Mouse (Mus musculus): Measurements from ENCODE around the gene Sept9. TPM values are rescaled to one million over a fixed set of nuclear protein-coding genes. Genes with fewer than 3 reads are reported as not detected.

Gene Sept9
- total and polyA plus RNA-seq, 2 experiments from 2014 or later, result 112 TPM

DNA sequence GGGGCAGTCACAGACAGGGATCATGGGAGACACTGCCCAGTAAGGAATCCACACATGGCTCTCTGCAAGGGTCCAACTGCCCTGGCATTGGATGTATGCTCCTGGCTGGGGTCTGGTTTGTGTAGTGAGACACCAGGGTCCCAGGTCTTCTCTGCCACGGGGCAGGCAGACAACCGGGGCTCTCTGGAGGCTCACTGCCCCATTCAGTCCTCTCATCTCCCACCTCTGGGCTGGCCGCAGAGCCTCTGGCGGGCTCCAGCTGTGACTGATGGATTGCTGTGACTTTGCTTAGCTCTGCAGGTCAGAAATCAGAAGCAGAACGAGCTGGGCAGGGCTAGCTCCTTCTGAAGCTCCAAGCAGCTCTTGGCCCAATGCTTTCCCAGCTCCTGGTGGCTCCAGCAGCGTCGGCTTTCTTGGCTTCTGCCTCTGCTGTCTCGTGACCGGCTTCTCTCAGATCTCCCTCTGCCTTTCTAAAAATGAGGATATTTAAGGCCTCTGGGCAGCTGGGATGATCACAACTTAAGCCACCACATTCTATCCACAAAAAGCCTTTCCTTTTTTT lies 36.5 kb downstream of the Sept9 start:
- DNase-seq, result no peak
- Histone ChIP-seq H3K36me3 (ENCODE audit: insufficient read depth) (no peaks in the 10 kb centered on the region), H3K9me3 (ENCODE audit: low read length) (no peaks in the 10 kb centered on the region), H3K4me2 (ENCODE audit: low read depth) (no peak overlapping the region), H3K4me1 (ENCODE audit: insufficient read depth) (0 out of 2 replicates have a peak, but pooled peaks cover 6% of the 10 kb centered on the region), H3K27me3 (ENCODE audit: insufficient read depth, low read length) (no peaks in the 10 kb centered on the region), H3K4me3 (ENCODE audit: low read depth, low read length) (no peak overlapping the region), H3K9ac (0 out of 2 replicates have a peak overlapping the region, but pooled peaks have one; percentile 7), H3K27ac (ENCODE audit: low read depth, low read length) (no peak overlapping the region)
- TF ChIP-seq CTCF (IDR thresholded peaks at IDR 0.05; ENCODE audit: low read depth), result no peak
- 52% methylated on average over 9 of the region's 9 CpGs for WGBS
- ATAC-seq, result no peak

DNA sequence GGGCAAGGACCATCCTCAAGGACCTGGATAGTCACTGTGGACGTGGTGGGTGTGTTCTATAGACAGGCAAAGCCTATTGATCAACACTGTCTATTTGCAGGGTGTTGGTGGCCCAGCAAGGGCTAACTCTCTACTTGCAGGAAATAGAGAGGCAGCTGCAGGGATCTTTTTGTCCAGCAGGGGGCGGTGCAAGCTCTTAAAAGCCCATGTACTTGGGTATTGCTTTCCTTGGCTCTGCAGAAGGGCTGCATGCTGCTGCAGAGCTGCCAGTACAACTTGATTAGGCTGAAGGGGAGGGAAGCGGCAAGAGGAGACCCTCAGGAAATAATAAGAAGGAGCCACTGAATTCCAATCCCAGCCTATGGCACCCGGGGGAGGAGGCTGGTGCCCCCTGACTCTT lies 38.7 kb downstream of the Sept9 start:
- Histone ChIP-seq H3K4me3 (ENCODE audit: low read depth, low read length) (no peak overlapping the region), H3K4me1 (ENCODE audit: insufficient read depth) (0 out of 2 replicates have a peak, but pooled peaks cover 6% of the 10 kb centered on the region), H3K27me3 (ENCODE audit: insufficient read depth, low read length) (no peaks in the 10 kb centered on the region), H3K4me2 (ENCODE audit: low read depth) (no peak overlapping the region), H3K36me3 (ENCODE audit: insufficient read depth) (no peaks in the 10 kb centered on the region), H3K9me3 (ENCODE audit: low read length) (no peaks in the 10 kb centered on the region), H3K27ac (ENCODE audit: low read depth, low read length) (no peak overlapping the region), H3K9ac (no peak overlapping the region)
- WGBS, result 0% methylated on average over 4 of the region's 4 CpGs
- peak; percentile 86 for ATAC-seq
- peak; percentile 97 for TF ChIP-seq CTCF (IDR thresholded peaks at IDR 0.05; ENCODE audit: low read depth)
- DNase-seq, result peak; percentile 94

DNA sequence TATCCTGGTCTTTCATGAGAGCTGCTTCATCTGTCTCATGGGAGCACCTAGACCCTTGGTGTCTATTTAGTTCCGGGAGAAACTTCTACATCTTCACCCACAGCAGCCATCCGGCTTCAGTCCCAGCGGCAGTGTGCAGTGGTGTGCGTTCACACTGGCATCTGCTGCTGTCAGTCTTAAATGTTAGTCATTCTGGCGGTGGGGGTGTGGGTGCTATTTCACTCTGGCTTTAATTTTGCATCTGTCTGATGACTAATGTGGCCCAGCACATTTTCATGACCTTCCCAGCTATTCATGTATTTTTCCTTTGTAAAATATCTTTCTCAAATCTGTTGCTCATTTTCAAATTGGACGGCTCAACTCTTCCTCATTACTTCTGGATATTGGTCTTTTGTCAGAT lies 40.2 kb downstream of the Sept9 start:
- Histone ChIP-seq H3K36me3 (ENCODE audit: insufficient read depth) (no peaks in the 10 kb centered on the region), H3K9me3 (ENCODE audit: low read length) (no peaks in the 10 kb centered on the region), H3K4me3 (ENCODE audit: low read depth, low read length) (no peak overlapping the region), H3K9ac (no peak overlapping the region), H3K4me2 (ENCODE audit: low read depth) (no peak overlapping the region), H3K27me3 (ENCODE audit: insufficient read depth, low read length) (no peaks in the 10 kb centered on the region), H3K27ac (ENCODE audit: low read depth, low read length) (no peak overlapping the region), H3K4me1 (ENCODE audit: insufficient read depth) (0 out of 2 replicates have a peak, but pooled peaks cover 6% of the 10 kb centered on the region)
- DNase-seq (no peak), ATAC-seq (no peak)
- 80% methylated on average over 6 of the region's 6 CpGs for WGBS
- no peak for TF ChIP-seq CTCF (IDR thresholded peaks at IDR 0.05; ENCODE audit: low read depth)

DNA sequence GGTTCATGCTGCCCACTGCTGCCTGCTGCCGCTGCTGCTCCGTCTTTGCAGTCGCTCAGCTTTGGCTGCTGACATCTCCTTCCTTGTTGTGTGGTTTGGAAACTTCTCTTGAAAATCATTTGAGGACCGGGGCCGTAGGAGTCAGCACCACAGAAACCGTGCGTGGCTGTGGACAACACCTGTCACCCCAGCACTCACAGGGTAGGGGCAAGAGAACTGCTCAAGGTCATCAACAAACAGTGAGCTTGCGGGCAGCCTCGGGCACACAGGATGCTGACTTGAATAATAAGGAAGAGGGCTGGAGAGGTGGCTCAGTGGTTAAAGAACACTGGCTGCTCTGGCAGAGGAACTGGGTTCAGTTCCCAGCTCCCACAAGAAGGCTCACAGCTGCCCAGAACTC lies 40.9 kb downstream of the Sept9 start:
- H3K9me3 ChIP-seq (ENCODE audit: low read length), result no peaks in the 10 kb centered on the region
- ATAC-seq (no peak), DNase-seq (no peak)
- TF ChIP-seq CTCF (IDR thresholded peaks at IDR 0.05; ENCODE audit: low read depth), result no peak
- H3K4me2 ChIP-seq (ENCODE audit: low read depth), result no peak overlapping the region
- 84% methylated on average over 9 of the region's 9 CpGs for WGBS
- 0 out of 2 replicates have a peak, but pooled peaks cover 5% of the 10 kb centered on the region for H3K4me1 ChIP-seq (ENCODE audit: insufficient read depth)
- no peak overlapping the region for H3K27ac ChIP-seq (ENCODE audit: low read depth, low read length)
- no peak overlapping the region for H3K4me3 ChIP-seq (ENCODE audit: low read depth, low read length)
- H3K27me3 ChIP-seq (ENCODE audit: insufficient read depth, low read length), result no peaks in the 10 kb centered on the region
- no peaks in the 10 kb centered on the region for H3K36me3 ChIP-seq (ENCODE audit: insufficient read depth)
- H3K9ac ChIP-seq, result no peak overlapping the region

DNA sequence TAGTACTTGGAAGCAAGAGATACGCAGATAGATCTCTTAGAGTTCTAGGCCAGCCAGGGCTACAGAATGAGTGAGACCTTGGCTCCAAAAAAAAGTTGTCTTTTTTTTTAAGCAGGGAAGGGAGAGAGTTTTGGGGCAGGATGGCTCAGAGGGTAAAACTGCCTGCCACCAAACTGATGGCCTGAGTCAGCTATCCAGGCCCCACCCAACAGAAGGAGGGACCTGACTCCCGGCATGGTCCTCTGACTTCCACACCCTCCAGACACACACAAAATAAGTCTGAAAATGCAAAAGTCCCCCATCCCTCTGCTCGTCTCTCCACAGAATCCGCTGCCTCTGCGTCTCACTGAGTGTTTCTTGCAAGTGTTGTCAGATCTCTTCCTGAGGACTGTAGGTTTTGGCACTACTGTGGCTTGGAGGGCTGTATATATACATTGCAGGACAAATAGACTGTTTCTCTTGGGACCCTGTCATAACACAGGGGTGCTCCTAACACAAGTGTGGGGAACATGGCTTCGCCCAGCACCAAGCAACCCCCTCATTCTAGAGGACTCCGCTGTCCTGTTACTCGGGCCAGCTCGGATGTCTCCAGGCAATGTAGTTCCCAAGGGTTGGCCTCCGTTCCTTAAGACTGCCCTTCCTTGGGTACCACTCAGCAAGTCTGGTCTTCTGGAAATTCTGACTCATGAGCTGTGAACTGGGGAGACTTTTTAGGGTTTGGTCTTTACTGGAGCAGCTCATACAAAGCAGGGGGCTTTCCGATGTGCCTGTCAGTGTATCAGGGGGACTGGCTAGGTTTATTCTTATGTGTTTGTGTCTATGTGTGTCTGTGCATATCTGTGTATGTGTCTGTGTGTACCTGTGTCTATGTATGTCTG lies 41.6 kb downstream of the Sept9 start:
- WGBS, result 84% methylated on average over 11 of the region's 11 CpGs
- H3K9me3 ChIP-seq (ENCODE audit: low read length), result no peaks in the 10 kb centered on the region

DNA sequence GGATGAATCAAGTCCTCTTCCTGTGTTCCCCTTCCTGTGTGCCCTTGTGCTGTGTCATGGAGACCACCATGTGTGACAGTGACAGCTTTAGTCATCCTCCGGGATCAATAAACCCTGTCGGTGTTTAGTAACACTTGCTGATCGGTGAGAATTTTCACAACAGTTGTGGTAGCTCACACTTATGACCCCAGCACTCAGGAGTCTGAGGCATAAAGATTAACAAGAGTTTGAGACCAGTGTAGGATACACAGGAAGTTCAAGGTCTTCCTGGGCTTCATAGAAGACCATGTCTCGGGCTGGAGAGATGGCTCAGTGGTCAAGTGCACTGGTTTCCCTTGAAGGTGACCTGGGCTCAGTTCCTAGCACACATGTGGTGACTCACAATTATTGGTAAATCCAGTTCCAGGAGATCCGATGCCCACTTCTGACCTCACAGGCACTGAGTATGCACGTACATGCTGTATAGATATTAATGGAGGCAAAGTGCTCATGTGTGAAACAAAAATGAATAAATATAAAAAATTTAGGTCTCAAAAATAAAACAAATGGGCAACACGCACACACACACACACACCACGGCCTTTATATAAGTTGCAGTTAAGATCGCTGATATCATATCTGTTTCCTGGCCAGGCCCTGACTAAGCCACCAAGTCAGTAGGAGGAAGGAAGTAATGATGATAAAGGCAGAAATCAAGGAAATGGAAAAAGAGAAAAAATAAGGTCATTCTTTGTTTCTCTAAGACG lies 43.1 kb downstream of the Sept9 start:
- Histone ChIP-seq H3K4me1 (ENCODE audit: insufficient read depth) (no peaks in the 10 kb centered on the region), H3K4me2 (ENCODE audit: low read depth) (no peak overlapping the region), H3K9me3 (ENCODE audit: low read length) (no peaks in the 10 kb centered on the region), H3K27me3 (ENCODE audit: insufficient read depth, low read length) (no peaks in the 10 kb centered on the region), H3K9ac (no peak overlapping the region), H3K27ac (ENCODE audit: low read depth, low read length) (no peak overlapping the region), H3K36me3 (ENCODE audit: insufficient read depth) (no peaks in the 10 kb centered on the region), H3K4me3 (ENCODE audit: low read depth, low read length) (no peak overlapping the region)
- no peak for ATAC-seq
- no peak for DNase-seq
- TF ChIP-seq CTCF (IDR thresholded peaks at IDR 0.05; ENCODE audit: low read depth), result no peak
- WGBS, result 93% methylated on average over 10 of the region's 10 CpGs

More for the DNA sequence above, 41.6 kb downstream of the Sept9 start:
- TF ChIP-seq CTCF (IDR thresholded peaks at IDR 0.05; ENCODE audit: low read depth), result no peak
- no peak overlapping the region for H3K27ac ChIP-seq (ENCODE audit: low read depth, low read length)
- no peak overlapping the region for H3K4me2 ChIP-seq (ENCODE audit: low read depth)
- no peaks in the 10 kb centered on the region for H3K36me3 ChIP-seq (ENCODE audit: insufficient read depth)
- no peaks in the 10 kb centered on the region for H3K4me1 ChIP-seq (ENCODE audit: insufficient read depth)
- DNase-seq (no peak), ATAC-seq (no peak)
- H3K9ac ChIP-seq, result no peak overlapping the region
- no peak overlapping the region for H3K4me3 ChIP-seq (ENCODE audit: low read depth, low read length)
- no peaks in the 10 kb centered on the region for H3K27me3 ChIP-seq (ENCODE audit: insufficient read depth, low read length)
